12 mouse cellular contexts compared by ENCODE assay signal in genomic region chr3:85773425-85773824, GRCm38 (mm10). TPM values are rescaled to one million over a fixed set of nuclear protein-coding genes. Genes with fewer than 3 reads are reported as not detected.
DNase-seq lines count a peak whose midpoint lies in the region; ATAC-seq and TF ChIP-seq lines count a peak whose summit lies in the region.
"Had no signal": no experiment of that assay in that cellular context is flagged by ENCODE, and none has a peak within 500 bp of the region (broad histone marks: within the 10 kb centered on the region; RNA-seq: fewer than 3 reads in every experiment).

No protein-coding gene starts in this region.

- H3K36me3 ChIP-seq in liver, postnatal 0 days (replicated peaks; ENCODE audit: insufficient read depth, low read length): no peaks in the 10 kb centered on the region
- H3K36me3 ChIP-seq: limb, embryonic 13.5 days had no signal

- no peak overlapping the region for H3K9ac ChIP-seq in liver, postnatal 0 days (replicated peaks)
- H3K9ac ChIP-seq: limb, embryonic 13.5 days had no signal

- no peak overlapping the region for H3K27ac ChIP-seq in liver, postnatal 0 days (ENCODE audit: low read depth)
- H3K27ac ChIP-seq: limb, embryonic 13.5 days had no signal

- H3K27me3 ChIP-seq in liver, postnatal 0 days (ENCODE audit: insufficient read depth, low read length): no peaks in the 10 kb centered on the region

- H3K9me3 ChIP-seq in liver, postnatal 0 days (ENCODE audit: low read length): no peaks in the 10 kb centered on the region
- H3K9me3 ChIP-seq: limb, embryonic 13.5 days had no signal

- WGBS in liver, postnatal 0 days (ENCODE audit: insufficient replicate concordance): 35% methylated on average over 3 of the region's 3 CpGs

- peak; percentile 42; the same call in 1 of the 2 replicates for TF ChIP-seq CTCF in liver, postnatal 0 days (IDR thresholded peaks at IDR 0.05; ENCODE audit: low read depth)

- H3K4me2 ChIP-seq in liver, postnatal 0 days (ENCODE audit: low read depth, low read length): no peak overlapping the region
- H3K4me2 ChIP-seq: limb, embryonic 13.5 days had no signal

- TF ChIP-seq EP300 in liver, postnatal 0 days (IDR thresholded peaks at IDR 0.05; ENCODE audit: low read depth): no peak

- no peaks in the 10 kb centered on the region for H3K4me1 ChIP-seq in liver, postnatal 0 days (ENCODE audit: insufficient read depth)

- 0 out of 2 replicates have a peak, but pooled peaks have one; percentile 49 for ATAC-seq in frontal cortex, adult (ENCODE audit: low TSS enrichment)
- no peak for ATAC-seq in liver, postnatal 0 days
- ATAC-seq: midbrain, embryonic 16.5 days had no signal

- no peak for DNase-seq in frontal cortex, postnatal 10 days (ENCODE audit: low spot score in 2 of 2)
- DNase-seq in liver, postnatal 0 days: no peak
- DNase-seq in liver (no peak), adipocyte (ENCODE audit: low spot score) (peak; percentile 21)
- DNase-seq in retina, embryonic 14.5 days (ENCODE audit: low spot score): peak; percentile 65
- DNase-seq in neural tube, embryonic 10.5 days (ENCODE audit: extremely low spot score, low spot score): no peak
- no peak for DNase-seq in right cerebral cortex, postnatal 4 days
- DNase-seq: gastrocnemius, postnatal 25 days; kidney, adult 9 months had no signal

- H3K4me3 ChIP-seq in liver, postnatal 0 days (ENCODE audit: low read depth, low read length): no peak overlapping the region
- H3K4me3 ChIP-seq: limb, embryonic 13.5 days had no signal

RNA-seq across cellular contexts. Expression of gene Fam160a1, which starts 43.7 kb away (rescaled TPM):
- 0.26 and 0.31 TPM in 2 replicates for polyA plus RNA-seq in liver, postnatal 0 days (2015; fragmentation: Nextera tagmentation; extraction: Ambion mirVana)

Comparison
In these comparisons a context has a peak if more than half of its experiments do, and no peak if none do; other contexts are left out.
1. DNase-seq: peak in adipocyte (single experiment) and retina, embryonic 14.5 days (single experiment); none in frontal cortex, postnatal 10 days (0 of 2), liver, postnatal 0 days (single experiment), liver (single experiment), neural tube, embryonic 10.5 days (single experiment) and right cerebral cortex, postnatal 4 days (single experiment).